Mouse (Mus musculus): ENCODE data around the gene Zfp354c.

The Zfp354c gene

DNA sequence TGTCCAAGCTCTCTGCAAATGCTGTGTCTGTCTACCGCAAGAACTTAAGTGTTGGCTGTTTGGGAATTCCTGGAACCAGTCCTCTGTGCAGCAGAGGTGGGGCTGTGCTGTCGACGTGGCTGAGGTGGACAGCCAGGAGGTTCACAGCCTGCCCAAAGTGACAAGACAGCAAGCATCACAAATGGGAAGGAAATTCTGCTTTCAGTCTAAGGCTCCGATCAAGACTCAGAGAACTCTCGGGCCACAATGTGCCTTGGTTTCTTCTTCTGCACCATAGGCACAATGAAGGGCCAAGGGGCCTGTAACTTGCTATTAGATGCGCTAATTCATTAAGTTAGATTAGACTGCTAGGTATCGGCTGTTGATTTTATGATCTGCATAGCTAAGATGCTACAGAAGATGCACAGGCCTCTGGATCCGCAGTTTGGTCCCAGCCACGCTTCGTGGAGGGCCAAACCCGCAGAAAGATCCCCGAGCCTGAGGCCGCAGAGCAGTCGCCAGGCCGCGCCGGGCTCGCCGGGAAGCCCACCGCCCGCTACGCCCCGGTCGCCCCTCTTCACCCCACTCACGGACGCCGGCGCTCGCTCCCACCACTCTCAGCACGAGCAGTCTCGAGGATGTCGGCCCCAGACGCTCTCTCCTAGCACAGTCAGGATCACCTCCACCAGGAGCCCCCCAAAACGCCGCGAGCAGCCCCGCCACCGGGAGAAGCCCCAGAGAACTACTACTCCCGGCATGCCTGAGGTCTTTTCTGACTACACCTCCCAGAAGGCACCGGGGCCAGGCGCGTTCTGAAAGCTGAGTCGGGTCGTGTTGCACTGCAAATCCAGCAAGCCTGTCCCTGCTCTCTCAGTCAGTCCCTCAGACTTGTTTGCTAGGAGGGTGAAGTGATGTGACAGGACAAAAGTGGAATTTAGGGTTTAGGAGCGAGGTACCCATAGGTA is at the start of gene Zfp354c:
TSS of gene Zfp354c (minus strand) at position 715 of the 944 bp plus-strand sequence.
- DNase-seq = peak; percentile 84

DNA sequence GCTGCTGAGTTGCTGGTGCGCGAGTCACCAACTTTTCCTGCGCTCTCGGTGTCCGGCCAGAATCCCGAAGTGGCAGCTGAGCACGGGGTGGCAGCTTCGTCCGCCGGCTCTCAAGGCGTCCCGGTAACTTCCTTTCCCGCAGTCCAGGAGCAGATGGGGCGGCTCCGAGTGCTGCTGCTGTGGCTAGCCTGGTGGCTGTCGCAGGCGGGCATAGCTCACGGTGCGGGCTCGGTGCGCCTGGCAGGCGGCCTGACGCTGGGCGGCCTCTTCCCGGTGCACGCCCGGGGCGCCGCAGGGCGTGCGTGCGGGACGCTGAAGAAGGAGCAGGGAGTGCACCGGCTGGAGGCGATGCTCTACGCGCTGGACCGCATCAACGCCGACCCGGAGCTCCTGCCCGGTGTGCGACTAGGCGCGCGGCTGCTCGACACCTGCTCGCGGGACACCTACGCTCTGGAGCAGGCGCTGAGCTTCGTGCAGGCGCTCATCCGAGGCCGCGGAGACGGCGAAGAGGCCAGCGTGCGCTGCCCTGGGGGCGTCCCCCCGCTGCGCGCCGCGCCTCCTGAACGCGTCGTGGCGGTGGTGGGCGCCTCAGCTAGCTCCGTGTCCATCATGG is 23.6 kb upstream of the Zfp354c start:
- no peak for DNase-seq

DNA sequence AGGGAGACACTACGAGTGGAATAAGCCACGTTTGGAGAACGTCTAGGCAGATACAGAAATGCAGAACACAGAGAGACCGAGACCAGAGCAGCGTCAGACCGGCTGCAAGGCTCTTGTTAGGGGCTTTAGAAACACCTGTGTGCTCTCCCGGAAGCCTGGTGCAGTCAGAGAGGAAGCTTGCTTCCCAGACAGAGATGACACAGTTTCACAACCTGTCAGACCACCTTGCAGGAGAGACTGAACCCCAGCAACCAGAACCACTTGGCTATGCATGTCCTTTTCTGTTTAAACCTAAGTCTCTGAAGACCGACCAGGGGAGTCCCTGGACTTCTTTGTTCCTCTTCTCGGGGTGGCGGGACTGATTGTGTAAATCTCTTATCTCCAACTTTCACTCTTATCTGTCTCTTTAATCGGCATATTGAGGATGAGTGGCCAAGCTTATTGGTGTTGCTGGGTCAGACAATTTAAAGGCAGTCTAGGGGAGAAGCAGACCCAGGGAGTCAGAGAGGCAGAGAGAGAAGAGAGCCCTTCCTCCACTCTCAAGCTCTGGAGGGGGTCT is 22.7 kb upstream of the Zfp354c start, which contains the start of gene Grm6:
TSS of gene Grm6 (plus strand) at position 509 of the 559 bp plus-strand sequence.
- DNase-seq = no peak

DNA sequence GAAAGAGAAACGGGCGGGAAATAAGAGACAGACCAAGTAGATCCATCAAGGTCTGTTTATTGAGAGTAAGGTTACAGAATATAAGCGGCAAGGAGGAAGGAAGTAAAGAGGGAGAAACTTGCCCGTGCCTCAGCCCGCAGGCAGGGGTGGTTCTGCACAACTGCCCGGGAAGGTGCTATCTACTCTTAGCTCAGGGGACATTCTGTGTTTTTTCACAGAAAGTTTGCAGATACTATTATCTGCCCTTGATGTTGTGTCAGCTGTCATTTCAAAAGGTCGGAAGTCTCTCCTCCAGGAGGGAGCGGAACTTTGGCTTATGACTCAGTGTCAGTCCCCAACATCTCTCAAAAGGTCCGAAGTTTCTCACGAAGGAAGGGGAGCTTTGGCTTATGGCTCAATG is 21.8 kb upstream of the Zfp354c start:
- DNase-seq = no peak

DNA sequence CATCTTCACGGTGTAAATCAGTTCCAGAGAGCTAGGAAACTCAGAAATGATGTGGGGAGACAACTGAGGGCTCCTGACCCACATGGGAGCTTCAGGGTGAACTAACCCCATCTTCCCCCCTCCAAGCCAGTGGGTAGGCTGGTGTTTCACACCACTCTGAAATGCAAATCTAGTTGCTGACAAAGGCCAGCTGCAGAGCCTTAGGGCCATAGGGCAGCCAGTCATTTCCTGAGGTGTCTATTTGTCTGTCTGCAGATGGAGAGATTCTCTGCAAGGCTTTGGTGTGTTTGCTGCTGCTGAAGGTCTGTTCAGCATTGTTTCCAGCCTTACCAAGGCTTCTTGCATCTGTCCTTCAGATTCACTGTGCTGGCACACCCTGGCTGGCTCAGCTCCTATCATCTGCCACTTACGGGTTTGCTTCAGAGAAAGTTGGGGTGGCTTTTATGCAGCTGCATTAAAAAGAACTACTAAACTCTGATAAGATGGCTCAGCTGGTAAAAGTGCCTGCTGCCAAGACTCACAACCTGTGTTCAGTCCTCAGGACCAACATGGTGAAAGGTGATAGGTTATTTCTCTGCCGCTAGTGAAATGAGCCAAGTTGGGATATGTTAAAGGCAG is 21.1 kb upstream of the Zfp354c start:
- DNase-seq = no peak

DNA sequence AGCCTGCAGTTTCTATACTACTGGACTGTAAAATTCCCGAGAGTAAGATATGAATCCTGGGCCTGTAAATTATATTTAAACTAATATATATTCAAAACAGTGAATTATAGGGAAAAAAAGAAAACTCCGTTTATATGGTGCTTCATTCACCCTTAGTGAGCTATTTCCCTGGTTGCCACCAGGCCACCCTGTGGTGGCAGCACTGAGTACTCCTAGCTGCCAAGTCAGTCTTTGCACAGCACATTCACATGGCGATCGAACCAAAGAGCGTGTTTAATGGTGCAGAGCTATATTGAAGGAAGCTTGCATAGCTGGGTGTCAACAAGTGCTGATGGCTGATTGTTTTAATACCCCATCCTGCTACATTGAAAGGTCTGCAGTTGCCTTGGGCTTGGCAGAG is 19.5 kb upstream of the Zfp354c start:
- DNase-seq = no peak

DNA sequence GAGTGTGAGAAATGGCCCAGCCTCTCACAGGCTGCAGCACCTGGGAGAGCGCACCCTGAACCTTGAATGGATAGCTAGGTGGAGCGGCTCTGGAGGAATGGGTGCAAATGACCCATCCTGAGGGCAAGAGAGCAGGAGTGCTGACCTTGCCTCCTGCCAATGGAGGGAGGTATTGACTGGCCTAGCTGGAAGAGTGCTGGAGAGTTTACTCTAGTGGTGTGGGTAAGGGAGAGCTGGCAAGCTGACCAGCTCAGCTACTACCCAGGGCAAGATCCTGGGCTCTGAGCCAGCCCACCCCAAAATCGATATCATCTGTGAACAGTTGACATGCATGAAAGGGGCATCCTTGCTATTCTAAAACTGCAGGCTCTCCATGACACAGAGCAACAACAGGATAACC is 18.4 kb upstream of the Zfp354c start:
- DNase-seq = no peak

DNA sequence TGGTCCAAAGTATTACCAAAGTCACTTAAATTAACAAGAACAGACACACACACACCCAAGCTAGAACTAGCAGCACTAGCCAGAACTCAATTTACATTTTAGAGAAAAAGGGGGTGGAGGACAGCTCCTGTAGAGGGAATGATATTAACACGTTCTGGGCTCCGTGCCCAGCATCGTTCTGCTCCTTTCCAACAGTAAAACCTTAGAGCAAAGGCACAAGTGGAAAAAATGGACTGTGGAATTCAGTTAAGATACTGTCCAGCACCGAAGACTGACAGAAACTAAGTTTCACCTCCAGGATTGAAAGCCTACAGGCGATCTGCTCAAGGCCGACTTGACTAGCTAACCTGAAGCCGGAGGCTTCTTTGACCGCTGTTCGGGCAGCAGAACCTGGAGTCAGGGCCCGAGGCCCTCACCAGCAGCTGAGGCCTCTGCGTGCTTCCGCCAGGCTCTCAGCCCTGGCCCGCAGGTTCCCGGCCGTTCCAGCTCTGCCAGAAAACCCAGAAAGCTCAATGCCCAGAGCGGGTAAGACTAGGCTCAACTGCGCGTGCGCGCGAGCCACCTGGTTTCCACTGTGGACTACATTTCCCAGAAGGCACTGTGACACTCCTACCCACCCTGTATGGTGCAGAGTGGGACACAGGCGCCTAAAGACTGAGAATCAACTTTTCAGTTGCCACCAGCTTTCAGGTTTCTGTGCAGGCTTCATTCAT is 13.7 kb upstream of the Zfp354c start, which contains the start of gene Zfp879:
TSS of gene Zfp879 (minus strand) at position 530 of the 713 bp plus-strand sequence.
- peak; percentile 91 for DNase-seq

DNA sequence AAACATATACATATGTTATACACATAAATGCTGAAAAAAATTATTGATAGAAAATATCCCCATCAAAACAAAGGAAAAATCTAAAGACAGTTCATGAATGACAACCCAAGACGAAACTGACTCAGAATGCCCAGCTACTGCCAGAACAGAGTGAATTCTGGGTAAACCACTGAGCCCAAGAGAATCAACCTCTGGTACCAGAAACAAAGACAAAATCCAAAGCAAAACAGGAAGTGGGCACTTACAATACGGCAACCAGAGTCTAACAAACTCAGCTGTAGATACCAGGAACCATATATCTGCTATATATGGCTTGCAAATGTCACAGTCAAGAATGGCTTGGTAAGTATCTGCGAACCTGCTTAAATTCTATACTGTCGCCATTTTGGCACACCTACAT is 8.2 kb upstream of the Zfp354c start:
- no peak for DNase-seq

DNA sequence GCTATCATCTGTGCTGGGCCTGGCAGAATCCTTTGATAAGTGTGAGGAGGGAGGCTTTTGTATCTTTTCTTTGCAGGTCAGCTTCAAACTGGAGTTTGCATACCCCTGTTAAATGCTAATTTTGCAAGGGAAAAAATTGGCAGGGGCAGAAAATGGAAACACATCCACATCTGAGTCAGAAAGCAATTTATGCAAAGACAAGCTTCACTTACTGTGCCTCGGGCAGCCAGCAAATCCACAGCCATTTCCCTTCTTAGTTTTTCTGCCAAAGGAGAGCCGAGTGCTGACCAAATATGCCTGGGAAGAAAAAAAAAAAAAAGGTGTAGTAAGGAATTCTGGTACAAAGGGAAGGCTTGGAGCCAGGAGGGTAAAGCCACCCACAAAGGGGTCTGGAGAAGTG is 1.3 kb downstream of the Zfp354c start:
- no peak for DNase-seq

DNA sequence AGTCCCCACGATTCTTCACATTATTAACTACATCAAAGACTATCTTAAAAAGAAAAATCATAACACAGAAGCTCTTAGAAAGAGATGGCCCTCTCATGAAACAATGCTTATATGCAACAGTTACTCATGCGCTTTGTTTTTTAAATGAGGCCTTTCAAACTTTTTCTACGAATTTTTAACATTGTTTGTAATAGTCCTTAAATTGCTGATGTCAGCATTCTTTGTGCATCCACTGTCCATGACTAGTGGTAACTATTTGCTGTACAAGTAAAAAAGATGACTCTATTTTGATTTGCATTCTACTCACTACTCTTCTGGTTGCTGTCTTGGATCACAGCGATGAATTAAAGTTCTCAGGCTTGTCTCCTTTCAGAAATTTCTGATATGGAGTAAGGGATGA is 13.3 kb downstream of the Zfp354c start:
- DNase-seq = no peak

DNA sequence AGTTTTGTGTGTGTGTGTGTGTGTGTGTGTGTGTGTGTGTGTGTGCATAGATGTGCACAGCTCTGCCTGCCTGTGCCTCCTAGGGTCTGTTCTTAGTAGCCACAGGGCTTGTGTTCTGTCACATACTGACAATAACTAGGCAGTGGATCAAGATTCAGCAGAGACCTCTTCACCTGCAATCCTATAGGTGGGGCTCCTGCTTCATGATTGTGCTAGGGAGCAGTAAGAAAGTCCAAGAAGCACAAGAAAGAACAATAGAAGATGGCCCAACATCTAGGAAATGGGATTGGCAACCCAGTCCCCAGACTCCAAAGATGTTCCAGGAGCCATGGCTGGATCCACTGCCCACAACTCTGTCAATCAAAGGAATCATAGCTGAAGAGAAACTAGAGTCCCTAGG is 28.7 kb downstream of the Zfp354c start:
- DNase-seq = no peak

DNA sequence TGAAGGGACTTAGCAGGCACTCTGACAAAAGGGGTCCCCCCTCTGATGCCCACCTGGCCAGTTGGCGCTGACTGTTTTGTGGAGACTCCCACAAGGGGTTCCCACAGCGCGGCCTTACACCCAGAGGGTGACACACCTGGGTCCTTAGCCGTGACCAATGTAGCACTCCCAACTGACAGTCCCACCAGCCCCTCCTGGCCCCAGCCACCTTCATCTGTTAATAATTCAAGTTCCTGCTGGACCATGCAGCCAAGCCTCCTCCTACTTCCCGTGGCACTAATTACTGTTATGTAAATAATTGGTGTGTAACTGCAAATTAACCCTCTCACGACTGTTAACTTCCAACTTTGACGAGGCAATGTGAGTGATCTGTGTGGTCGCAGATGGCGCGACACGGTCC is 29.9 kb downstream of the Zfp354c start:
- no peak for DNase-seq

DNA sequence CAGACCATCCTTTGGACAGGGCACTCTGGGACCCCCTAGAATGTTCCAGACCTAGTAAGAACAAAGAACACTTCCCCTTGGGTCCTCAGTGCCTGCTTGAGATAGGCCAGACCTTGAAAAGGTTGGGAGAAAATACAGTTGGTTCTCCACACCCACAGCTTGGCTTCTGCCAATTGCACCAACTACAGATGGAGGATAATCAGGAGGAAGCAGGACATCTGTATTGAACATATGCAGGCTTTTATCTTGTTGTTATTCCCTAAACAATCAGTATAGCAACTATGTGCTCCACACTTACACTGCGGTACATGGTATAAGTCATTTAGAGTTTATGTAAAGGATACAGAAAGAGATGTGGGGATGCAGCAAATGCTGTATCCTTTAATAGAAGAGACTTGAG is 56.5 kb downstream of the Zfp354c start:
- DNase-seq = no peak

DNA sequence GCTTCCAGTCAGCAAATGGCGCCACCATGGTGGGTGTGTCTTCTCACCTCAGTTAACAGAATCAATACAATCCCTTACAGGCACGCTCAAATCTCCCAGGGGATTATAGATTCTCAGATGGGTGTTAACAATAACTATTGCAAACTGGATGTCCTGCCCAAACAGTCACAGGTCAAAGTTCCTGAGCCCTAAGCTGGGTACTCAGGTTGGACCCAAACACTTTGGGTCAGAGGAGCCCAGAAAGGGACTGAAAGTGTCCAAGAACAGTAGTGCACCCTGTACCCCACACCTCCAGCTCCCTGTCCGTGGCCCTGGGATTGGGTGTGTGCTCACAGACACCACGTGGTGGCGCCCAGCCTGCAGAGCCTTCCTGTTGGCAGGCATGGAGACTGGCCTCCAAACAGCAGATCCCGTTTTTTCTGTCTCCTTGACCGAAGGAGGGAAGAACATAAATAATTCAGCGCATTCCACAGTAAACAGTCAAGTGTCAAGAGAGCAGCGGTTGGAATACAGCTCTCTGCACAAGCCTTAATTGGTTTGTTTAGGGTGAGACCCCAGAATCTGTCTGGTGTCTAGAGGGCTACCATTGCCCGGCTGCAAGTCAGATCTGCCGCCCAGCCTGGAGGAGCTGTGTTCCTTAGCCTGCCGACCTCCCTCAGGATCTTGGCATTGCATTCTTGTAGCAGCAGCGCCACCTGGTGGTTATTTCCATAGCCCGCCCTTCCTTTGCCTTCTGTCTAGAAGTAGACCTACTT is 58.4 kb downstream of the Zfp354c start:
- peak; percentile 92 for DNase-seq

DNA sequence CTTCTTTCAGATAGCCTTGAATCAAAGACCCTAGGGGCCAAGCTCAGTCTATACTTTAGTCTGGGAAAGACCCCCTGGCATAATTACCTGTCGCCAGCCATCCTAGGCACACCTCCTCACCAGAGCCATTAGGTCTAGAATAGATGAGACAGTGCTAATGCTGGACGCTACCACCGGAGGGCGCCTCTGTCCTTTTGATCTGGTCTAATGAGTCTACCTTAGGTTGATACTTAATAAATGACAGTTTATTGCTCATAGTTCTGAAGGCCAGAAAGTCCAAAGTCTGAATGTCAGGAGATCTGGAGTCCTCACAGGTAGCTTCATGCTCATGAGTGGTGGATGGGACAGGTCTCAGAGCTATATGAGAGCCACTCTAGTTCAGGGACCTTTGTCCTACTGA is 60.5 kb downstream of the Zfp354c start:
- DNase-seq = peak; percentile 54

DNA sequence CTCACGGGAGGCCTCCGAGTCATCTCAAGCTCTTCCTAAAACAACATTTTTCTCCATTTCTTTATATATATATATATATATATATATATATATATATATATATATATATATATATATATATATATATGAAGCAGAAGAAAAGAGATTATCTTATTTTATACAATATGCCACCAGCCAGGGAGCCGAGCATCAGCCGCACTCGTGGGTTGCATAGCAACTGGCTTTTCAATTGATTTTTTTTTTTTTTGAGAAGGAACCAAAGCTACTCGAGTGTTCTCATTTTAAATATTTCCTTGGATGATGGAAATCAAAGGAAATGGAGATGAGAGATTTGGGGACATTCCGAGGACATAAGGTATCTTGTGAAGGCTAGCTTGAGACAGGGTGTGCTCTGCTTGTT is 61.1 kb downstream of the Zfp354c start:
- DNase-seq = no peak
